Mouse (Mus musculus) heart, postnatal 0 days (tissue): Measurements from ENCODE around the gene Ube2n.

Experiments used
- CTCF ChIP-seq: IDR thresholded peaks from 2 replicates; pipeline ENCODE4 v1.5.1; 2016; ENCODE audit warnings: antibody characterized with exemption, control low read depth, low read depth
- EP300 ChIP-seq: IDR thresholded peaks from 2 replicates; pipeline ENCODE4 v1.6.1; 2016; ENCODE audit warnings: antibody characterized with exemption, low read depth

GRCm38 (mm10) chr10:95543377-95543776 lies 28.4 kb downstream of the Ube2n start:
- TF ChIP-seq CTCF (no peak), EP300 (no peak)
